In genomic region chr19:44748271-44748670, GRCm38 (mm10) we compare ENCODE assay signal across 21 mouse cellular contexts. TPM values are rescaled to one million over a fixed set of nuclear protein-coding genes. Genes with fewer than 3 reads are reported as not detected.
DNase-seq lines count a peak whose midpoint lies in the region; ATAC-seq lines count a peak whose summit lies in the region.
"Had no signal": no experiment of that assay in that cellular context is flagged by ENCODE, and none has a peak within 500 bp of the region (broad histone marks: within the 10 kb centered on the region; RNA-seq: fewer than 3 reads in every experiment).

No protein-coding gene starts in this region.

- no peaks in the 10 kb centered on the region for H3K9me3 ChIP-seq in hindbrain, embryonic 12.5 days (replicated peaks)
- no peaks in the 10 kb centered on the region for H3K9me3 ChIP-seq in kidney, embryonic 15.5 days (replicated peaks)
- H3K9me3 ChIP-seq in neural tube, embryonic 13.5 days: no peaks in the 10 kb centered on the region
- H3K9me3 ChIP-seq: heart, embryonic 13.5 days; midbrain, embryonic 12.5 days had no signal

- 4% methylated on average over 5 of the region's 5 CpGs for WGBS in hindbrain, embryonic 12.5 days
- WGBS in kidney, embryonic 15.5 days: 2% methylated on average over 5 of the region's 5 CpGs
- 2% methylated on average over 5 of the region's 5 CpGs for WGBS in neural tube, embryonic 13.5 days

- no peak for ATAC-seq in hindbrain, embryonic 12.5 days (ENCODE audit: low FRiP score)
- no peak for ATAC-seq in kidney, embryonic 15.5 days (replicated peaks; ENCODE audit: low FRiP score)
- ATAC-seq in neural tube, embryonic 13.5 days (ENCODE audit: low read depth): no peak
- ATAC-seq: lung, postnatal 0 days had no signal

- peaks cover 32% of the 10 kb centered on the region for H3K4me1 ChIP-seq in hindbrain, embryonic 12.5 days
- peaks cover 54% of the 10 kb centered on the region for H3K4me1 ChIP-seq in kidney, embryonic 15.5 days
- H3K4me1 ChIP-seq in neural tube, embryonic 13.5 days (replicated peaks): peaks cover 34% of the 10 kb centered on the region

- peak overlapping the region; percentile 26 for H3K4me3 ChIP-seq in hindbrain, embryonic 12.5 days
- H3K4me3 ChIP-seq in kidney, embryonic 15.5 days (replicated peaks): peak overlapping the region; percentile 59
- H3K4me3 ChIP-seq in neural tube, embryonic 13.5 days: peak overlapping the region; percentile 35
- H3K4me3 ChIP-seq: erythroblast, embryonic 14.5 days; heart, embryonic 13.5 days; midbrain, embryonic 12.5 days had no signal

- H3K27me3 ChIP-seq in hindbrain, embryonic 12.5 days: peaks cover 98% of the 10 kb centered on the region
- H3K27me3 ChIP-seq in kidney, embryonic 15.5 days: peaks cover 93% of the 10 kb centered on the region
- peaks cover 100% of the 10 kb centered on the region for H3K27me3 ChIP-seq in neural tube, embryonic 13.5 days

- H3K36me3 ChIP-seq in hindbrain, embryonic 12.5 days: no peaks in the 10 kb centered on the region
- H3K36me3 ChIP-seq in kidney, embryonic 15.5 days: no peaks in the 10 kb centered on the region
- H3K36me3 ChIP-seq in neural tube, embryonic 13.5 days: no peaks in the 10 kb centered on the region
- H3K36me3 ChIP-seq: heart, embryonic 13.5 days; midbrain, embryonic 12.5 days had no signal

- peak overlapping the region; percentile 90 for H3K27ac ChIP-seq in hindbrain, embryonic 12.5 days
- peak overlapping the region; percentile 98 for H3K27ac ChIP-seq in kidney, embryonic 15.5 days
- H3K27ac ChIP-seq in neural tube, embryonic 13.5 days (replicated peaks): peak overlapping the region; percentile 92
- H3K27ac ChIP-seq: heart, embryonic 13.5 days; liver, embryonic 14.5 days; midbrain, embryonic 12.5 days had no signal

- peak overlapping the region; percentile 42 for H3K4me2 ChIP-seq in hindbrain, embryonic 12.5 days (replicated peaks)
- H3K4me2 ChIP-seq in kidney, embryonic 15.5 days: peak overlapping the region; percentile 78
- H3K4me2 ChIP-seq in neural tube, embryonic 13.5 days: peak overlapping the region; percentile 57
- H3K4me2 ChIP-seq: heart, embryonic 13.5 days; midbrain, embryonic 12.5 days had no signal

- peak; percentile 66 for DNase-seq in kidney, adult 18-20 months
- no peak for DNase-seq in kidney, postnatal 10 days
- DNase-seq in gastrocnemius, postnatal 25 days: no peak
- no peak for DNase-seq in layer of hippocampus, adult 18-20 months (ENCODE audit: low spot score in 2 of 2)
- no peak for DNase-seq in adrenal gland, postnatal 36 days
- DNase-seq: B cell, adult 2 months; cerebellum, adult 9-10 months; gastrocnemius, postnatal 14 days; left cerebral cortex, postnatal 4 days; retina, postnatal 1 day had no signal

- H3K9ac ChIP-seq in hindbrain, embryonic 12.5 days: peak overlapping the region; percentile 41
- peak overlapping the region; percentile 77 for H3K9ac ChIP-seq in kidney, embryonic 15.5 days
- peak overlapping the region; percentile 72 for H3K9ac ChIP-seq in neural tube, embryonic 13.5 days
- H3K9ac ChIP-seq: heart, embryonic 13.5 days; liver, embryonic 14.5 days; midbrain, embryonic 12.5 days had no signal

RNA-seq across cellular contexts. Expression of gene Pax2, which starts 7.6 kb away (rescaled TPM):
- 15.1 and 18.6 TPM in 2 replicates for polyA plus RNA-seq in hindbrain, embryonic 12.5 days (2016; fragmentation: Nextera tagmentation; extraction: Ambion mirVana)
- polyA plus RNA-seq in kidney, embryonic 15.5 days (2015; fragmentation: Nextera tagmentation; extraction: Ambion mirVana): 34.6 and 36.9 TPM in 2 replicates
- polyA plus RNA-seq in neural tube, embryonic 13.5 days (2015; fragmentation: Nextera tagmentation; extraction: Ambion mirVana): 25.2 and 28.2 TPM in 2 replicates
- not detected for total RNA-seq in gastrocnemius, postnatal 25 days (2021)
- total RNA-seq in layer of hippocampus, adult 18-20 months (2021): under 1 TPM; 0.48 to 0.50 TPM
- total RNA-seq in adrenal gland, postnatal 36 days (2021): not detected
- total RNA-seq: gastrocnemius, postnatal 14 days; hematopoietic stem cell, adult 5-6 weeks had no signal
- polyA plus RNA-seq: erythroblast, embryonic 14.5 days; heart, embryonic 13.5 days; liver, embryonic 14.5 days; lung, postnatal 0 days; small intestine, adult 2 months; stomach, embryonic 14.5 days had no signal
